Mouse (Mus musculus): ENCODE data around the gene Picalm.

Gene Picalm

DNA sequence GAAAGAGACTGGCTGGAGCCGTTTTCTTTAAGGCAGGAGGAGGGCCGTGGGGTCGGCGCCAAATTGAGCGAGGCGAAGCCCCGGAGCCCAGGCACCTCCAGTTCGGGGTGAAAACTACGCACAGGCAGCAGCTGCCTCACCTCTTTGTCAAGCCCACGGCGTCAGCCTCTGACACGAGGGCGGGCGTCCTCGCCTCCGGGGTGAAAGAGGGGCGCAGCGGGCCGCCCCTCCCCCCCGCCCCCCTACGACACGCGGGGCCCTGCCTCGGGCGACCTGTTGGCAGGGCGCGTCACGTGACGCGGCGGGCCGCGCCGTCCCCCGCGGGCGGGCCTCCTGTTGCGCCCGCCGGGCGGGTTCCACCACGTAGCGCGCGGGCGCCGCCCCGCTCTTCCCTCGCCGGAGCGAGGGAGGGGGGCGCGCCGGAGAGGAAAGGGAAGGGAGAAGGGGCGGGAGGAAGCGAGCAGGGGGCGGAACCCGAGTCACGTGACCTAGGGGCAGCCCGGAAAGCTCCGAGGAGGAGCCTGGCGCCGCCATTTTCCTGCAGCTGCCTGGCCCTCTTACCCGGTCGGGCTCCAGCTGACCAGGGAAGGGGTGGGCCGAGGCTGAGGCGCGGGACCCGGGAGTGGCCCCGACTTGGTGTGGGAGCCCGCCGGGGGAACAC is at the start of gene Picalm:
TSS of gene Picalm (plus strand) at position 482 of the 661 bp plus-strand sequence.
- DNase-seq (ENCODE audit: low spot score): peak; percentile 97

DNA sequence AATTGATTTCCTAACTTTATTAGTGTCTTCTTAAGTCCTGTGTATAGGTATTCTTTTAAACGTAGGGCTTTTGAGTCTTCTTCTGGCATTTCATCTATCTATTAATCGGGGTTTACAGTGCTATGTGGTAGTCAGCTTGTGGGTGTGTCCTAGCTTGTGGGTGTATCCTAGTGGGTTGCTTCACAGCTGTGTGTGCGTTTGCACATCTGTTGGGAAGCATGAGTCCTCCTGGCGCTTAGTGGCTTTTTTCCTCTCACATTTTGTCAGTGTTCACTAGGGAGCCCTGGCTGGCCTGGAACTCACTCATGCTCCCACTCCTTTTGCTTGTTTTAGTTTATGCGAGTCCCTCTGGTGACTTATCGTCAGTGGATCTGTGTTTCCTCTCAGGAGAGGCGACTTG is 46.2 kb upstream of the Picalm start:
- DNase-seq (ENCODE audit: low spot score): no peak

GRCm38 (mm10) chr7:90084531-90084930 is 45.5 kb upstream of the Picalm start:
- no peak for DNase-seq (ENCODE audit: low spot score)

DNA sequence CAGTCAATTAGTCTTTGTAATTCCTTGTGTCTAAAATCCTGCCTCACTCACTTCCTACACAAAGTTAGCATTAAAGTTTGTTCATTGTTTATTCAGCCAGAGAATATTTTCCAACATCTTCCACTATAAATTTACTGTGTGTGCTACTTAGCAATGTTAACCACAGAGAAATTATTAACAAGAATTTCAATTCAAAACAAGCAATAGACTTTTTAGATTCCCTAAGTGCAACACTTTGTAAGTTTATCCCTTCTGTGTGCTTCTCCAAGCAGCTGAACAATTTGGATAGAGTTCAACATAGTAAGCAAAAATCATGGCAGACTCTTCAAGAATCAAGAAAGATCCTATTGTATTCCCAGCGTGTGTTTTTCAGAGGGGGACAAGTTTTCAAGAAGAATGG is 44.3 kb upstream of the Picalm start:
- DNase-seq (ENCODE audit: low spot score): no peak

- DNase-seq (ENCODE audit: low spot score): no peak
Observed at GRCm38 (mm10) chr7:90086821-90087220, 43.2 kb upstream of the Picalm start.

- no peak for DNase-seq (ENCODE audit: low spot score)
Observed at GRCm38 (mm10) chr7:90090996-90091395, 39.0 kb upstream of the Picalm start.

GRCm38 (mm10) chr7:90091756-90092155 is 38.3 kb upstream of the Picalm start:
- DNase-seq (ENCODE audit: low spot score): no peak

- no peak for DNase-seq (ENCODE audit: low spot score)
Observed at GRCm38 (mm10) chr7:90092452-90093450, 37.3 kb upstream of the Picalm start.

- DNase-seq (ENCODE audit: low spot score): no peak
Observed at GRCm38 (mm10) chr7:90095097-90095496, 34.9 kb upstream of the Picalm start.

DNA sequence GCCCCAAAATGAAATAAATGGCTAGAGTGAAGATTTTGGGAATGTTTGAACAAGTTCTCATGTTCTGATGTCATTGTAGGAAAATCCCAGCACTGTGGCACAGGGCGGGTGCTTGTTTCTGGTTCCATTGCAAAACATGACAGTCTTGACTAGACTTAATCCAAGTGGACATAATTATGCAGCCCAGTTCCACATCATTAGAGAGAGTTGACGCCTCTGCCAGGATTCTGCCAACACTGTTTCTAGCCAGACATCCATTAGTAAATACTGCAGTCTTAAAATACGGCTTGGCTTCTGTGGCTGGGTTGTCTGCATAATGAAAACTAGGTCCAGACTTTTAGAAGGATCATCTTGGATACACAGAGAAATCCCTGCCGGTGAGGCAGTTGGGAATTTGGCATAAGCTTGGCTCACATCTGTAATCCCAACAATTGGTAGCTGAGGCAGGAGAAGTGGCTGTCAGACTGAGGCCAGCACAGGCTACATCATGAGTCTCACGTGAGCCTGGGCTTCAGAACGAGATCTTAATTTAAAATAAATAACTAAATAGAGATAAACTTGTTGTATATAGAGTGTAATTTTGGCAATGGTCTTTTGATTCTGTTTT is 34.1 kb upstream of the Picalm start:
- no peak for DNase-seq (ENCODE audit: low spot score)

DNA sequence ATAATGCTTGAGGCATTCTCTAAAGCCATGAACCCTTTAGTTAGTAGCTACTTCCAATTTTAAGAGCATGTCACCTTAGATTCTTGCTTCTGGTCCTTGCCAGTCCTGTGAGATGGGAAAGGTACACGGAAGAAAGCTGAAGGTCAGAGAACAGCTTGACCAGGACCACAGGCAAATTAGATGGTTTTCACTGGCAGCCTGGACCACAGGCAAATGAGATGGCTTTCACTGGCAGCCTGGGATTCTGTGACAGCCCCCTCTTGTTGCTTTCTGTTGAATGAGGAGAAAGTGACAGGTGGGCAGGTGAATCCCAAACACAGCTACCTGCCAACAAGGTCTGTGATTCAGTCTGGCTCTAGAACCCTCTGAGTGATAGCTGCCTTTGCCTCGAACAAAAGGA is 33.4 kb upstream of the Picalm start:
- DNase-seq (ENCODE audit: low spot score): no peak

DNA sequence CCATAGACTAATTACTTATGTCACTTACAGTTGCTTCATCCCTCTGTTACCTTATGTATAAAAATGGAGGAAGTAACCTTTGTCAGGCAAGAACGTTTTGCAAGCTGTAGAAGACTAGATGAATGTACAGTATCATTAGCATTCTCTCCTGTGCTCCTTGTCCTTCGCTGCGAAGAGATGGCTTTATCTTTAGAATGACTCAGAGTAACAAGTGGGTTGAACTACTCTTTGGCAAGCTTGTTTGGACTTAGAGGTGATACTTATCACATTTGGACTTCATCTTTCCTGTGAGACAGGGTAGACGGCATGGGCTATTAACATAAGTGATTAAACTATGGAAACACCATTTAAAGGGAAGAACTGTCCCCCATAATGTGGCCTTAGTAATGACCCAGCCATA is 31.8 kb upstream of the Picalm start:
- no peak for DNase-seq (ENCODE audit: low spot score)

- no peak for DNase-seq (ENCODE audit: low spot score)
Observed at GRCm38 (mm10) chr7:90099248-90099647, 30.8 kb upstream of the Picalm start.

GRCm38 (mm10) chr7:90100614-90101160 is 29.3 kb upstream of the Picalm start:
- DNase-seq (ENCODE audit: low spot score): no peak

DNA sequence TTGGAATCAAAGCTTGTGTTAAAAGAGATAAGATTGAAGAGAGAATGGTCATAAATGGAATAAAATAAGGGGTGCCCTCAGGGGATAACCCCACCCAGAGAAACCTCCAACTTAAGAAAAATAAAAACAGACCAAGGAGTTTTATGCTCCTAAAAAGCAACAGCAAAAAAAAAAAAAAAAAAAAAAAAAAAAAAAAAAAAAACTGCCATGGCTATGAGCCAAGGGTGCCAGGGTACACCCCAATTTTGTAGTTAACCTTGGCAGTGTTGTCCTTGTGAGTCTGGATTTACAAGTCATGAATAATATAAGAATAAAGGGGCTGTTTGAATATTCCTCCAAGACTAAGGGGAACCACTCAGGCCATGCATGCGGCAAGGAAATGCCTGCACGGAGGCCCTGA is 13.9 kb upstream of the Picalm start:
- no peak for DNase-seq (ENCODE audit: low spot score)

DNA sequence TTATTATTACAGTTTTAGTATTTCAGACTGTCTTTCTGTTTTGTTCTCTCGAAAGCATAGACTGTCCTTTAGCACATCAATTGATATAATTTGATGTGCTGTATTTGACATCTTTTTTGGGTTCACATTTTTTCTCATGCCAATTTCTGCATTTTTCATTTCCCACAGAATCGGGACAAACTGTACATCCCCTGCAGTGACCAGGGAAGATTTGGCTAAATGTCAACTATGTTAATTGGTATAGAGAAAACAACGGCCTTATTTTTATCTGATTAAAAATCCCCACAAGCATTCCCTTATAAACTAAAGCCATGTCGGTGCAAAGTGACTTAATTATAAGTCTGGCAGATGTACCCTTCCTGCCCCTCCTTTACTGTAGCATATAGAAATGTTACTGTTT is 9.9 kb upstream of the Picalm start:
- DNase-seq (ENCODE audit: low spot score): no peak

GRCm38 (mm10) chr7:90124991-90125390 is 5.0 kb upstream of the Picalm start:
- no peak for DNase-seq (ENCODE audit: low spot score)

GRCm38 (mm10) chr7:90128631-90129200 is 1.3 kb upstream of the Picalm start:
- no peak for DNase-seq (ENCODE audit: low spot score)

DNA sequence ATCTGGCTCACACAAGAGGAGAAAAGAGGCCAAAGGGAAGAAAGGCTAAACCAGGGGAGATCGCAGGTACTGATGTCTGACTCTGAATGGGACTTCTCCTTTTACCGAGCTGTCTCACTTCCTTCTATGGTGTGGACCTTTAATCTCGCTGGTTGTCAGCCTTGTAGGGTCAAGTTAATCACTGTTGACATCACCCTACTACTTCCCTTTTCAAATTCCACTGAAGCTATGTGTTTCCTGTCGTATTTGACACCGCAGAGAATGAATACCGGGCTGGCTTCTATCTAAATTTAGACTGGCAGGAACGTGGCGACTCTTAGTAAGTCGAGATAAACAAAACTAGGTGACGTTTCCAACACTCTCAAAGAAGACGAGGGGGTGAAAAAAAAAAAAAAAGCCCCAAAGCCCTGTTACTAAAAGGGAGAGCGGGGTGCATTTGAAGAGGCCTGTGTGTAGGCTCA is 712 bp upstream of the Picalm start:
- peak; percentile 72 for DNase-seq (ENCODE audit: low spot score)

- peak; percentile 43 for DNase-seq (ENCODE audit: low spot score)
Observed at GRCm38 (mm10) chr7:90130501-90131375, 725 bp downstream of the Picalm start.

GRCm38 (mm10) chr7:90131376-90131651 is 1.3 kb downstream of the Picalm start:
- DNase-seq (ENCODE audit: low spot score): peak; percentile 14
